Mouse (Mus musculus) embryonic facial prominence, embryonic 12.5 days (tissue): Measurements from ENCODE around the gene Hexdc. TPM values are rescaled to one million over a fixed set of nuclear protein-coding genes. Genes with fewer than 3 reads are reported as not detected.

Source experiments
- ATAC-seq: fragments of 200-750 bp; cut with Nextera tagmentation; 2 replicates; pipeline ENCODE4 v1.8.0; 2017; ENCODE audit not compliant: insufficient number of reproducible peaks, insufficient read depth, low FRiP score, low TSS enrichment
- H3K27ac ChIP-seq: fragments of 300-500 bp; sonication (generic); 2 replicates; pipeline ENCODE4 v1.5.1; 2016; ENCODE audit warnings: mild to moderate bottlenecking
- H3K27me3 ChIP-seq: fragments of 300-500 bp; sonication (generic); 2 replicates; pipeline ENCODE4 v1.6.1; 2016; ENCODE audit warnings: mild to moderate bottlenecking, moderate library complexity
- H3K36me3 ChIP-seq: fragments of 300-500 bp; sonication (generic); 2 replicates; pipeline ENCODE4 v1.6.1; 2016; ENCODE audit warnings: mild to moderate bottlenecking
- H3K4me1 ChIP-seq: fragments of 300-500 bp; sonication (generic); 2 replicates; pipeline ENCODE4 v1.6.1; 2016
- H3K4me2 ChIP-seq: fragments of 300-500 bp; sonication (generic); replicated peaks from 2 replicates; pipeline ENCODE4 v1.6.1; 2016; ENCODE audit warnings: mild to moderate bottlenecking, moderate library complexity
- H3K4me3 ChIP-seq: fragments of 300-500 bp; sonication (generic); 2 replicates; pipeline ENCODE4 v1.5.1; 2016; ENCODE audit warnings: mild to moderate bottlenecking
- H3K9ac ChIP-seq: fragments of 300-500 bp; sonication (generic); 2 replicates; pipeline ENCODE4 v1.6.1; 2016; ENCODE audit warnings: mild to moderate bottlenecking, moderate library complexity
- H3K9me3 ChIP-seq: fragments of 300-500 bp; sonication (generic); 2 replicates; pipeline ENCODE4 v1.6.1; 2016; ENCODE audit warnings: mild to moderate bottlenecking, moderate library complexity
- WGBS: fragments of 180-500 bp; shearing (Covaris S2); methylation state at CpG from one replicate; pipeline ENCODE4 v1.1.7; 2016; 5-methylcytosine and 5-hydroxymethylcytosine counted together
- polyA plus RNA-seq: library from polyadenylated mRNA; unstranded; fragments of >200 nt; fragmentation: Nextera tagmentation; extraction: Ambion mirVana; gene quantifications from 2 replicates; pipeline ENCODE4 v1.2.1, GENCODE M21; 2016

Gene Hexdc
- polyA plus RNA-seq, 1 experiment from 2014 or later, result 10.4 TPM

DNA sequence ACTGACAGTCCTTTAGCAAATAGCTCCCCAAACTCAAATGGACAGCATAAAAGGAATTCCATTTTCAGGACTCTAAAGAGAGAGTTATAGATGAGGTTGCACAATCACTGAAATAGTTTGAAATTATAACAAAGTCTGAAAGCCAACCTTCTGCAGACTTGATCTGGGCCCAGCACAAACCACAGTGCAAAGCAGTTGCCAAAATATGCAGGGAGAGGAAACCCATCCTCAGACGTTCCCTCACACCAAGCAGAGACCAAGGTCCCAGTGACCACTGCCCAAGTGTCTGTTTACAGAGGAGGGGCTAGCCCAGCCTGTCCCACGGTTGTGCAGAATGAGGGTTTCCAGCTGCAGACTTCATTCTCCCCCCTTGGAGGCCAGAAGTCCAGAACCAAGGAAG, 5.6 kb upstream of the Hexdc start:
- no peak for ATAC-seq
- Histone ChIP-seq H3K4me2 (no peak overlapping the region), H3K4me1 (0 out of 2 replicates have a peak, but pooled peaks cover 2% of the 10 kb centered on the region), H3K36me3 (0 out of 2 replicates have a peak, but pooled peaks cover 6% of the 10 kb centered on the region), H3K27ac (no peak overlapping the region), H3K9ac (no peak overlapping the region), H3K27me3 (no peaks in the 10 kb centered on the region), H3K9me3 (no peaks in the 10 kb centered on the region), H3K4me3 (no peak overlapping the region)
- WGBS, result 47% methylated on average over 2 of the region's 2 CpGs

DNA sequence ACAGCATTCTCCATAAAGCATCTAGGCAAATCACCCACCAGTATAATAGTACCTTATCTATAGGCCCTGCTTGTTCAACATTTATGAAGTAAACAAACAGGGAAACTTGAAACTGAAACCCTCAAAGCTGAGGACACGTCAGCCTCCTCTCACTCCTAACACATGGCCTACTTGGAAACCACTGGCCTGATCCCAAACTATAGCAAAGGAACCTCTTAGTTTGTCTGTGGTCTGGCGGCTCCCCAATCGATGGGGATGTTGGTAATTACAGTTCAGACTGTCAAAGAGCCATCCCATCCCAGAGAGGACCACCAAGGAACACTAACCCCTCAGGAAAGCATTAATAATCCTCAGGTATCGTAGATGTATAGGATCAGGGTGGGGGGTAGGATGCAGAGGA, 4.4 kb upstream of the Hexdc start:
- ATAC-seq, result no peak
- 0 out of 2 replicates have a peak, but pooled peaks cover 2% of the 10 kb centered on the region for H3K36me3 ChIP-seq
- H3K27ac ChIP-seq, result no peak overlapping the region
- no peak overlapping the region for H3K4me2 ChIP-seq
- no peak overlapping the region for H3K9ac ChIP-seq
- no peak overlapping the region for H3K4me3 ChIP-seq
- WGBS, result 73% methylated on average over 4 of the region's 4 CpGs
- no peaks in the 10 kb centered on the region for H3K27me3 ChIP-seq
- peaks cover 5% of the 10 kb centered on the region; the same call in 1 of the 2 replicates for H3K4me1 ChIP-seq
- H3K9me3 ChIP-seq, result no peaks in the 10 kb centered on the region

- H3K4me2 ChIP-seq, result no peak overlapping the region
- no peak for ATAC-seq
- no peak overlapping the region for H3K27ac ChIP-seq
- H3K9me3 ChIP-seq, result no peaks in the 10 kb centered on the region
- H3K36me3 ChIP-seq, result no peaks in the 10 kb centered on the region
- no peak overlapping the region for H3K4me3 ChIP-seq
- WGBS, result 91% methylated on average over 6 of the region's 6 CpGs
- peaks cover 10% of the 10 kb centered on the region for H3K4me1 ChIP-seq
- H3K9ac ChIP-seq, result no peak overlapping the region
- no peaks in the 10 kb centered on the region for H3K27me3 ChIP-seq
Measured at GRCm38 (mm10) chr11:121200781-121201180, 3.5 kb upstream of the Hexdc start.

GRCm38 (mm10) chr11:121201436-121202198, 2.6 kb upstream of the Hexdc start:
- Histone ChIP-seq H3K4me2 (no peak overlapping the region), H3K4me1 (peaks cover 10% of the 10 kb centered on the region), H3K36me3 (no peaks in the 10 kb centered on the region), H3K27ac (no peak overlapping the region), H3K9ac (no peak overlapping the region), H3K9me3 (no peaks in the 10 kb centered on the region), H3K4me3 (no peak overlapping the region), H3K27me3 (no peaks in the 10 kb centered on the region)
- WGBS, result 64% methylated on average over 11 of the region's 11 CpGs
- no peak for ATAC-seq

DNA sequence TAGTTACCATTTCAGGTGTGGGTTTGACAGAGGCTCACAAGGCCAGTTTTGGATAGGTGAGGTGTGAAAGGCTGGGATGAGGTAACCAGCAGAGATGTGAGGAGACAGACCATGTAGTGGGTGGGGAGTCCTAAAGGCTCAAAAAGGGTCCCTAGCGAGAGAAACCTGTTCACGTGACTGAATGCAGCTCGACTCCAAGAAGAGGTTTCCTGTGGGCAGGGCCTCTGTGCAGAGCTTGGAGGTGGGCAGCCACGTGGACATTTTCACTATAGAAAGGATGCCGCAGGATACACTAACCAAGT, 423 bp upstream of the Hexdc start:
- Histone ChIP-seq H3K4me2 (peak overlapping the region; percentile 82), H3K36me3 (peaks cover 7% of the 10 kb centered on the region), H3K27ac (peak overlapping the region; percentile 41; the same call in 1 of the 2 replicates), H3K9ac (no peak overlapping the region), H3K4me3 (peak overlapping the region; percentile 74), H3K9me3 (no peaks in the 10 kb centered on the region), H3K4me1 (peaks cover 10% of the 10 kb centered on the region), H3K27me3 (no peaks in the 10 kb centered on the region)
- 1% methylated on average over 5 of the region's 5 CpGs for WGBS
- no peak for ATAC-seq

DNA sequence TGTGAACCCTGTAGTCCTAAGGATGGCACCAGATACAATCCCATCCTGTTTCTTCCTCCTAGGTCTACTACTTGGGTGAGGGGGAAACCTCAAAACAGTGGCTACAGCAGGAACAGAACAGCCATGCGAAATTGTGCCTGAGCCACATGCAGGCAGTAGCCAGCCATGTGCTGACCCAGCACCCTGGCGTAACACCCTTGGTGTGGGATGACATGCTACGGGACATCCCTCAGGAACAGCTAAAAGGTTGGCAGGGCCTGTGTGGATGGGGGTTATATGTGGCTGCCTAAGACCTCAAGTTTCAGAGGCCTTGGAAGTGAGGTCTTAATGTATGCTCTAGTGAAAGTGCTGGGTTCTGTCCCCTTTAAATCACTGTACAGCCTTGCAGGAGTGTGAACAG, 12.6 kb downstream of the Hexdc start:
- Histone ChIP-seq H3K9ac (no peak overlapping the region), H3K27ac (no peak overlapping the region), H3K4me3 (no peak overlapping the region)

DNA sequence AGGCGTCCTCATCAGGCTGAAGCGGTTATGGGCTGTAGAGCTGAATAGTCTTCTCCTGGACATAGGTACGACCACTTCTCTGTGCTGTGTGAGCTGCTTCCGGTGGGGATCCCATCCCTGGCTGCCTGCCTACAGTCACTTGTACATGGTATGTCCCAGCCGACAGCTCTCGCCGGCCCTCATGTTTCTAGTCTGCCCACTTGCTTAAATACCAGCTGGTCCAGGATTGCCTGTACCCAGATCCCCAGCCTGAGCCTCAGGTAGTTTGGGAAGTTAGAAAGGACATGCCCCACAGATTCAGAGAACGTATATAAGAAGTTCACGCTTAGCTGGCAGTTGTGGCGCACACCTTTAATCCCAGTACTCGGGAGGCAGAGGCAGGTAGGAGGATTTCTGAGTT, 15.5 kb downstream of the Hexdc start:
- no peak overlapping the region for H3K9ac ChIP-seq
- H3K36me3 ChIP-seq, result peaks cover 82% of the 10 kb centered on the region
- 91% methylated on average over 11 of the region's 11 CpGs for WGBS
- no peaks in the 10 kb centered on the region for H3K4me1 ChIP-seq
- no peak overlapping the region for H3K4me2 ChIP-seq
- no peaks in the 10 kb centered on the region for H3K9me3 ChIP-seq
- no peaks in the 10 kb centered on the region for H3K27me3 ChIP-seq
- no peak overlapping the region for H3K27ac ChIP-seq
- H3K4me3 ChIP-seq, result no peak overlapping the region
- no peak for ATAC-seq

More for the DNA sequence above, 12.6 kb downstream of the Hexdc start:
- H3K27me3 ChIP-seq, result no peaks in the 10 kb centered on the region
- H3K9me3 ChIP-seq, result no peaks in the 10 kb centered on the region
- peaks cover 58% of the 10 kb centered on the region for H3K36me3 ChIP-seq
- ATAC-seq, result no peak
- H3K4me1 ChIP-seq, result no peaks in the 10 kb centered on the region
- WGBS, result 96% methylated on average over 3 of the region's 3 CpGs
- H3K4me2 ChIP-seq, result no peak overlapping the region

GRCm38 (mm10) chr11:121220771-121221170, 16.5 kb downstream of the Hexdc start:
- H3K4me1 ChIP-seq, result no peaks in the 10 kb centered on the region
- 84% methylated on average over 5 of the region's 5 CpGs for WGBS
- H3K4me3 ChIP-seq, result no peak overlapping the region
- H3K27ac ChIP-seq, result no peak overlapping the region
- no peak overlapping the region for H3K9ac ChIP-seq
- no peaks in the 10 kb centered on the region for H3K9me3 ChIP-seq
- H3K27me3 ChIP-seq, result no peaks in the 10 kb centered on the region
- no peak overlapping the region for H3K4me2 ChIP-seq
- peaks cover 89% of the 10 kb centered on the region for H3K36me3 ChIP-seq
- no peak for ATAC-seq

DNA sequence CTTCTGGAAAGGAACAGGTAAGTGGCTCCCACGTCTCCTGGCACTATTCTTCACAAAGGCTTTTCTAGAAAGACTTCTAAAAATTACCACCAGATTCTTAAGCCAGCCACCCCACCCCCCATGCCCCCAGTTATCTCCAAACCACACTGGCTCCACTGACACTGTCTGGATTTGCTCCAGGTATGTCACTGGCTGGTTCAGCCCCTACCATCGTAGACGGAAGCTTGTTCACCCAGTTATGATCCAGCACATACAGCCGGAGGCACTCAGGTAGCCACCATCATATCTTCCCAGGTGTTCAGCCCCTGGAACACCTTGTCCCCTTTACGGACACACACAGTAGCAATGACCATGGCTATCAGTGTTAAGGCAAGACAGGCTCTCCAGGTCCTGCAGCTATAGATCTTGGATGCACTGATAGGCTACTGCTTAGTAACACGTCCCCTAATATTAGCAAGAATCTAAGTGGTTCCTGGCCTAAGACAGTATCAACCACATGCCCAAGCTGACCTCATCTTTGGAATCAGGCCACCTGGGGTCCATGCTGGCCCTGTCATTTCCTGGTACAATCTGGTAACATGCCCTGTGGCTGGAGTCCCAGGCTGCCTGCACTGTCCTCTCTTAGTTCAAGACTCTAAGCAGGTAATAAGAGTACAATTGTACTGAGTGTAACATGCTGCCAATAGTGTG, 17.2 kb downstream of the Hexdc start:
- no peaks in the 10 kb centered on the region for H3K4me1 ChIP-seq

GRCm38 (mm10) chr11:121228129-121229017, 24.1 kb downstream of the Hexdc start:
- no peak for ATAC-seq
- Histone ChIP-seq H3K4me1 (peaks cover 12% of the 10 kb centered on the region), H3K4me3 (peak overlapping the region; percentile 76), H3K36me3 (peaks cover 38% of the 10 kb centered on the region), H3K27me3 (no peaks in the 10 kb centered on the region), H3K4me2 (peak overlapping the region; percentile 79), H3K9me3 (no peaks in the 10 kb centered on the region), H3K27ac (peak overlapping the region; percentile 57), H3K9ac (peak overlapping the region; percentile 70)
- 30% methylated on average over 21 of the region's 21 CpGs for WGBS

More for the DNA sequence above, 17.2 kb downstream of the Hexdc start:
- H3K4me3 ChIP-seq, result no peak overlapping the region
- no peak overlapping the region for H3K4me2 ChIP-seq
- no peak for ATAC-seq
- H3K27ac ChIP-seq, result no peak overlapping the region
- H3K9me3 ChIP-seq, result no peaks in the 10 kb centered on the region
- no peaks in the 10 kb centered on the region for H3K27me3 ChIP-seq
- no peak overlapping the region for H3K9ac ChIP-seq
- 93% methylated on average over 6 of the region's 6 CpGs for WGBS
- peaks cover 89% of the 10 kb centered on the region for H3K36me3 ChIP-seq

DNA sequence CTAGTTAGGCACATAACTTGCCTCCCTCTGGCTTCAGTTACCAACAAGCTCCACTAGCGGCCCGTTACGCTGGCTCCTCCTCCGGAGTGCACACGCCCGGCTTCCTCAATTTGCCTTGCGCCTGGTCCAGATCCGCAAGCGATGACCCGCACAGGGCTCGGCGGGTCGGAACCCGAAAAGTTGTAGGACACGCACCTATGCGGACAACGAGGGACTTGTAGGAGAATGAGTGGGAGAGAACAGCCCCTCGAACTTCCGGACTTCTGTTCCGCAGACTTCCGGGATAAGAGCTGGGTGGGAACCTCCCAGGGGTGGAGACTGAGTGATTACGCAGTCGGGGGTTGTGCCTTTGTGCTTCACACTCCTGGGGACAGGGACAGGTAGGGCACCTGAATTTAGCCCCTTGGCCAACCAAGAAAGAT, 24.8 kb downstream of the Hexdc start, which contains the start of gene Cybc1:
Gene Cybc1, minus strand, starts transcription at position 305 of the 422 bp plus-strand sequence.
- no peaks in the 10 kb centered on the region for H3K27me3 ChIP-seq
- peak within 1 kb of the TSS; percentile 79 for H3K4me2 ChIP-seq
- under 1% methylated on average over 23 of the region's 23 CpGs for WGBS
- peak within 1 kb of the TSS; percentile 70 for H3K9ac ChIP-seq
- ATAC-seq, result peak; percentile 90
- H3K4me3 ChIP-seq, result peak within 1 kb of the TSS; percentile 76
- no peaks in the 10 kb centered on the region for H3K9me3 ChIP-seq
- peaks cover 12% of the 10 kb centered on the region for H3K4me1 ChIP-seq
- peaks cover 31% of the 10 kb centered on the region for H3K36me3 ChIP-seq
- H3K27ac ChIP-seq, result peak within 1 kb of the TSS; percentile 57
